Comparison of ENCODE assay signal across 7 mouse cellular contexts in genomic region chr2:152669256-152669638, GRCm38 (mm10). TPM values are rescaled to one million over a fixed set of nuclear protein-coding genes. Genes with fewer than 3 reads are reported as not detected.
DNase-seq lines count a peak whose midpoint lies in the region; ATAC-seq lines count a peak whose summit lies in the region.

TSS of gene H13 (plus strand) at chr2:152669461.

- H3K9ac ChIP-seq in limb, embryonic 11.5 days (ENCODE audit: low read length) = peak within 1 kb of the TSS; percentile 98
- peak within 1 kb of the TSS; percentile 98 for H3K9ac ChIP-seq in midbrain, embryonic 14.5 days (replicated peaks; ENCODE audit: low read length)

- H3K27ac ChIP-seq in embryonic facial prominence, embryonic 10.5 days (replicated peaks) = peak within 1 kb of the TSS; percentile 99
- H3K27ac ChIP-seq in limb, embryonic 11.5 days (replicated peaks; ENCODE audit: low read depth, low read length) = peak within 1 kb of the TSS; percentile 91
- H3K27ac ChIP-seq in midbrain, embryonic 14.5 days (replicated peaks; ENCODE audit: low read depth, low read length) = peak within 1 kb of the TSS; percentile 98

- H3K27me3 ChIP-seq in embryonic facial prominence, embryonic 10.5 days (replicated peaks; ENCODE audit: low read depth, poor library complexity, severe bottlenecking) = no peaks in the 10 kb centered on the region
- H3K27me3 ChIP-seq in limb, embryonic 11.5 days (ENCODE audit: control insufficient read depth, insufficient read depth, low read length) = no peaks in the 10 kb centered on the region
- H3K27me3 ChIP-seq in midbrain, embryonic 14.5 days (ENCODE audit: control insufficient read depth, insufficient read depth, low read length) = no peaks in the 10 kb centered on the region

- under 1% methylated on average over 35 of the region's 35 CpGs for WGBS in embryonic facial prominence, embryonic 10.5 days
- WGBS in limb, embryonic 11.5 days = under 1% methylated on average over 35 of the region's 35 CpGs
- under 1% methylated on average over 35 of the region's 35 CpGs for WGBS in midbrain, embryonic 14.5 days

- peak; percentile 80 for ATAC-seq in limb, embryonic 11.5 days (ENCODE audit: insufficient number of reproducible peaks, low FRiP score, low TSS enrichment, low read depth)
- ATAC-seq in midbrain, embryonic 14.5 days (ENCODE audit: low FRiP score, low TSS enrichment) = peak; percentile 88

- peaks cover 40% of the 10 kb centered on the region for H3K4me1 ChIP-seq in embryonic facial prominence, embryonic 10.5 days
- peaks cover 17% of the 10 kb centered on the region for H3K4me1 ChIP-seq in limb, embryonic 11.5 days (ENCODE audit: control insufficient read depth, insufficient read depth, low read length)
- peaks cover 22% of the 10 kb centered on the region for H3K4me1 ChIP-seq in midbrain, embryonic 14.5 days (ENCODE audit: control insufficient read depth, insufficient read depth, low read length)

- DNase-seq in adrenal gland, postnatal 10 days = peak; percentile 95
- DNase-seq in embryonic facial prominence, embryonic 10.5 days (ENCODE audit: low spot score) = peak; percentile 96
- peak; percentile 100 for DNase-seq in heart, adult 11 months
- peak; percentile 92 for DNase-seq in kidney, adult 18-20 months
- peak; percentile 96 for DNase-seq in limb, embryonic 11.5 days (ENCODE audit: low spot score)
- peak; percentile 98 for DNase-seq in midbrain, embryonic 14.5 days
- peak; percentile 81 to 91 for DNase-seq in spleen, adult 18-20 months

- H3K9me3 ChIP-seq in embryonic facial prominence, embryonic 10.5 days = no peaks in the 10 kb centered on the region
- H3K9me3 ChIP-seq in limb, embryonic 11.5 days (ENCODE audit: control insufficient read depth, low read length) = no peaks in the 10 kb centered on the region
- H3K9me3 ChIP-seq in midbrain, embryonic 14.5 days (ENCODE audit: control insufficient read depth, low read length) = no peaks in the 10 kb centered on the region

- peaks cover 33% of the 10 kb centered on the region for H3K36me3 ChIP-seq in embryonic facial prominence, embryonic 10.5 days (replicated peaks)
- H3K36me3 ChIP-seq in limb, embryonic 11.5 days (ENCODE audit: control insufficient read depth, insufficient read depth, low read length) = no peaks in the 10 kb centered on the region
- peaks cover 16% of the 10 kb centered on the region for H3K36me3 ChIP-seq in midbrain, embryonic 14.5 days (ENCODE audit: control insufficient read depth, insufficient read depth, low read length)

- peak within 1 kb of the TSS; percentile 87 for H3K4me2 ChIP-seq in limb, embryonic 11.5 days (ENCODE audit: low read depth, severe bottlenecking)
- H3K4me2 ChIP-seq in midbrain, embryonic 14.5 days (ENCODE audit: low read length) = peak within 1 kb of the TSS; percentile 98

- peak within 1 kb of the TSS; percentile 99 for H3K4me3 ChIP-seq in embryonic facial prominence, embryonic 10.5 days
- H3K4me3 ChIP-seq in limb, embryonic 11.5 days (ENCODE audit: low read depth, low read length) = peak within 1 kb of the TSS; percentile 100
- H3K4me3 ChIP-seq in midbrain, embryonic 14.5 days (replicated peaks; ENCODE audit: low read depth, low read length) = peak within 1 kb of the TSS; percentile 99

RNA-seq across cellular contexts. Expression of gene H13, which starts in this region (rescaled TPM):
- 100 to 1,000 TPM; 105 to 125 TPM for total RNA-seq in adrenal gland, postnatal 10 days (2021)
- polyA plus RNA-seq in embryonic facial prominence, embryonic 10.5 days (2016; fragmentation: Nextera tagmentation; extraction: Ambion mirVana) = 102 and 110 TPM in 2 replicates
- 123 and 126 TPM in 2 replicates for polyA plus RNA-seq in limb, embryonic 11.5 days (2014; fragmentation: Nextera tagmentation; extraction: Ambion mirVana)
- polyA plus RNA-seq in midbrain, embryonic 14.5 days (2014; fragmentation: Nextera tagmentation; extraction: Ambion mirVana) = 177 and 184 TPM in 2 replicates

Comparison
In these comparisons a context has a peak if more than half of its experiments do, and no peak if none do; other contexts are left out.
1. Peak in every context shown above with its lines: DNase-seq, ATAC-seq, H3K4me3 ChIP-seq and H3K27ac ChIP-seq.